ENCODE assay signal across 25 mouse cellular contexts in the genomic region with DNA sequence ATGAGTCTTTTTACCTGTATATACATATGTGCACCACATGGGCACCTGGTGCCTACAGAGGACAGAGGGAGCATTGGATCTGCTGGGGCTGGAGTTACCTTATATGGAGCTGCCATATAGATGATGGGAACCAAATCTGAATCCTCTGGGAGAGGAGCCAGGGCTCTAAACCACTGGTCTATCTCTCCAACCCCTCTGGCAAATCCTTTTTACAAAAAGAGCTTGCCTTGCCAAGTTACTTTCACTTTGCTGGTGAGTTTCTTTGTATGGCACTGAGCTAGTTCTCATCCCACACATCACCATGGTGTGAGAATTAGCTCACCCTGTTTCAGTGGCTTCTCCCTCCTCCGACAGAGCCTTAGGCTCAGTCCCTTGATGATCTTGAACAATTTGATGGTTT. TPM values are rescaled to one million over a fixed set of nuclear protein-coding genes. Genes with fewer than 3 reads are reported as not detected.
DNase-seq lines count a peak whose midpoint lies in the region; ATAC-seq and TF ChIP-seq lines count a peak whose summit lies in the region.
"Had no signal": no experiment of that assay in that cellular context is flagged by ENCODE, and none has a peak within 500 bp of the region (broad histone marks: within the 10 kb centered on the region; RNA-seq: fewer than 3 reads in every experiment).

No protein-coding gene starts in this region.

- 0 out of 2 replicates have a peak, but pooled peaks cover 5% of the 10 kb centered on the region for H3K4me1 ChIP-seq in hindbrain, postnatal 0 days (ENCODE audit: insufficient read depth, low read length)
- H3K4me1 ChIP-seq in hindbrain, embryonic 13.5 days (replicated peaks), result peaks cover 36% of the 10 kb centered on the region
- H3K4me1 ChIP-seq in CH12.LX (ENCODE audit: control insufficient read depth in 1 of 2, insufficient read depth in 2 of 2), result peaks cover 13 to 56% of the 10 kb centered on the region in 2 experiments
- H3K4me1 ChIP-seq in stomach, embryonic 16.5 days (ENCODE audit: control insufficient read depth, insufficient read depth, low read length), result peaks cover 29% of the 10 kb centered on the region

- no peaks in the 10 kb centered on the region for H3K36me3 ChIP-seq in hindbrain, postnatal 0 days (ENCODE audit: insufficient read depth, low read length)
- peaks cover 22% of the 10 kb centered on the region for H3K36me3 ChIP-seq in hindbrain, embryonic 13.5 days
- H3K36me3 ChIP-seq in CH12.LX (replicated peaks in 1 of 2; ENCODE audit: control insufficient read depth in 1 of 2, insufficient read depth in 1 of 2, low read length in 1 of 2), result peaks cover 12 to 39% of the 10 kb centered on the region in 2 experiments
- peaks cover 6% of the 10 kb centered on the region; the same call in 1 of the 2 replicates for H3K36me3 ChIP-seq in stomach, embryonic 16.5 days (ENCODE audit: control insufficient read depth, insufficient read depth, low read length)

- in situ Hi-C loops in CH12.LX (cut with MboI; ENCODE audit: low pct_ligation_motif_present, low pct_unique_long_range_greater_than_20kb, low sequenced_read_pairs), result loop anchor here (10.0 kb wide), 1 partner anchor 48 kb away; no protein-coding TSS in a partner anchor

- dilution Hi-C loops in CH12.LX (cut with MboI; ENCODE audit: extremely low pct_ligation_motif_present, extremely low pct_unique_long_range_greater_than_20kb, low sequenced_read_pairs), result no loop called here

- 0 out of 2 replicates have a peak, but pooled peaks have one; percentile 15 for ATAC-seq in hindbrain, postnatal 0 days
- ATAC-seq in hindbrain, embryonic 13.5 days (ENCODE audit: low FRiP score), result no peak
- no peak for ATAC-seq in stomach, embryonic 16.5 days (ENCODE audit: insufficient read depth, low FRiP score)
- ATAC-seq: forebrain, postnatal 0 days had no signal

- H3K27ac ChIP-seq in hindbrain, postnatal 0 days, result no peak overlapping the region
- H3K27ac ChIP-seq in hindbrain, embryonic 13.5 days, result no peak overlapping the region
- H3K27ac ChIP-seq in CH12.LX (ENCODE audit: insufficient read depth, low read depth), result no peak overlapping the region
- peak overlapping the region; percentile 57; the same call in 1 of the 2 replicates for H3K27ac ChIP-seq in stomach, embryonic 16.5 days (ENCODE audit: low read length)
- H3K27ac ChIP-seq: embryonic facial prominence, embryonic 15.5 days; heart, adult 2 months; hindbrain, embryonic 10.5 days; kidney, embryonic 15.5 days; limb, embryonic 12.5 days; midbrain, embryonic 12.5 days; neural tube, embryonic 12.5 days had no signal

- peak; percentile 7 for DNase-seq in hindbrain, postnatal 0 days (ENCODE audit: low spot score)
- DNase-seq in CH12.LX (ENCODE audit: extremely low read depth) (no peak), NIH3T3 (ENCODE audit: low read depth) (peak; percentile 68)
- no peak for DNase-seq in ovary, postnatal 14 days (ENCODE audit: low spot score)
- no peak for DNase-seq in gastrocnemius, postnatal 25 days
- DNase-seq: adrenal gland, postnatal 25 days; cerebellum, adult 9-10 months; forebrain, postnatal 0 days; gastrocnemius, postnatal 14 days; heart, adult 2 months; kidney, postnatal 36 days; layer of hippocampus, postnatal 36 days; lung, adult 2 months; lung, postnatal 14 days; thymus, postnatal 14 days had no signal

- WGBS in hindbrain, postnatal 0 days, result 65% methylated on average over 1 of the region's 1 CpGs
- WGBS in hindbrain, embryonic 13.5 days, result 83% methylated on average over 1 of the region's 1 CpGs
- 81% methylated on average over 1 of the region's 1 CpGs for WGBS in stomach, embryonic 16.5 days

- H3K9me3 ChIP-seq in hindbrain, postnatal 0 days (ENCODE audit: low read length), result no peaks in the 10 kb centered on the region
- H3K9me3 ChIP-seq in hindbrain, embryonic 13.5 days, result no peaks in the 10 kb centered on the region
- H3K9me3 ChIP-seq in CH12.LX (replicated peaks; ENCODE audit: low read length), result no peaks in the 10 kb centered on the region
- H3K9me3 ChIP-seq in stomach, embryonic 16.5 days (replicated peaks; ENCODE audit: control insufficient read depth, low read length), result no peaks in the 10 kb centered on the region
- H3K9me3 ChIP-seq: embryonic facial prominence, embryonic 15.5 days; hindbrain, embryonic 10.5 days; kidney, embryonic 15.5 days; limb, embryonic 12.5 days; midbrain, embryonic 12.5 days; neural tube, embryonic 12.5 days had no signal

- no peaks in the 10 kb centered on the region for H3K27me3 ChIP-seq in hindbrain, postnatal 0 days (ENCODE audit: insufficient read depth, low read length)
- H3K27me3 ChIP-seq in hindbrain, embryonic 13.5 days, result no peaks in the 10 kb centered on the region
- H3K27me3 ChIP-seq in CH12.LX (replicated peaks), result no peaks in the 10 kb centered on the region
- no peaks in the 10 kb centered on the region for H3K27me3 ChIP-seq in stomach, embryonic 16.5 days (ENCODE audit: control insufficient read depth, insufficient read depth, low read length)
- H3K27me3 ChIP-seq: embryonic facial prominence, embryonic 15.5 days; kidney, embryonic 15.5 days; limb, embryonic 12.5 days; midbrain, embryonic 12.5 days; neural tube, embryonic 12.5 days had no signal

- H3K79me2 ChIP-seq in CH12.LX (replicated peaks; ENCODE audit: control insufficient read depth, extremely low read depth, insufficient read depth, poor library complexity, severe bottlenecking), result peaks cover 29% of the 10 kb centered on the region

- TF ChIP-seq EP300 in CH12.LX (IDR thresholded peaks at IDR 0.05; ENCODE audit: low read length), result no peak

- no peak overlapping the region for H3K4me3 ChIP-seq in hindbrain, postnatal 0 days (ENCODE audit: low read length)
- no peak overlapping the region for H3K4me3 ChIP-seq in hindbrain, embryonic 13.5 days
- H3K4me3 ChIP-seq in CH12.LX (replicated peaks in 1 of 3; ENCODE audit: low read depth in 2 of 3, low read length in 2 of 3, poor library complexity in 1 of 3), result no peak overlapping the region
- H3K4me3 ChIP-seq in stomach, embryonic 16.5 days (replicated peaks; ENCODE audit: low read length), result no peak overlapping the region
- H3K4me3 ChIP-seq: embryonic facial prominence, embryonic 15.5 days; heart, adult 2 months; hindbrain, embryonic 10.5 days; kidney, embryonic 15.5 days; limb, embryonic 12.5 days; midbrain, embryonic 12.5 days; neural tube, embryonic 12.5 days had no signal

- no peak for TF ChIP-seq RAD21 in CH12.LX (IDR thresholded peaks at IDR 0.05; ENCODE audit: low read depth, low read length)

- no peak overlapping the region for H3K9ac ChIP-seq in hindbrain, postnatal 0 days (replicated peaks; ENCODE audit: low read length)
- no peak overlapping the region for H3K9ac ChIP-seq in hindbrain, embryonic 13.5 days
- H3K9ac ChIP-seq in CH12.LX (ENCODE audit: insufficient read depth, low read depth), result no peak overlapping the region
- H3K9ac ChIP-seq in stomach, embryonic 16.5 days (ENCODE audit: low read length), result no peak overlapping the region
- H3K9ac ChIP-seq: embryonic facial prominence, embryonic 15.5 days; forebrain, postnatal 0 days; kidney, embryonic 15.5 days; limb, embryonic 12.5 days; midbrain, embryonic 12.5 days; neural tube, embryonic 12.5 days had no signal

- TF ChIP-seq POLR2A in CH12.LX (IDR thresholded peaks at IDR 0.05; ENCODE audit: low read depth, low read length), result no peak

- no peak overlapping the region for H3K4me2 ChIP-seq in hindbrain, postnatal 0 days (ENCODE audit: low read depth, low read length)
- no peak overlapping the region for H3K4me2 ChIP-seq in hindbrain, embryonic 13.5 days
- H3K4me2 ChIP-seq in CH12.LX (ENCODE audit: insufficient read depth, low read depth, poor library complexity, severe bottlenecking), result 0 out of 2 replicates have a peak overlapping the region, but pooled peaks have one; percentile 3
- no peak overlapping the region for H3K4me2 ChIP-seq in stomach, embryonic 16.5 days (ENCODE audit: low read depth, low read length)
- H3K4me2 ChIP-seq: embryonic facial prominence, embryonic 15.5 days; kidney, embryonic 15.5 days; limb, embryonic 12.5 days; liver, embryonic 11.5 days; midbrain, embryonic 12.5 days; neural tube, embryonic 12.5 days had no signal

- TF ChIP-seq CTCF in hindbrain, postnatal 0 days (IDR thresholded peaks at IDR 0.05; ENCODE audit: low read depth), result no peak
- no peak for TF ChIP-seq CTCF in CH12.LX (conservative IDR thresholded peaks at IDR 0.05 in 1 of 2, IDR thresholded peaks at IDR 0.05 in 1 of 2; ENCODE audit: low read depth in 2 of 2, low read length in 2 of 2)

TF ChIP-seq in CH12.LX, 34 proteins besides CTCF, POLR2A, EP300 and RAD21:
- TF ChIP-seq NRF1 (IDR thresholded peaks at IDR 0.05; ENCODE audit: low read depth, low read length) (no peak), ELF1 (IDR thresholded peaks at IDR 0.05; ENCODE audit: low read depth, low read length) (no peak), KAT2A (IDR thresholded peaks at IDR 0.05; ENCODE audit: insufficient replicate concordance, low read length) (no peak)

RNA-seq across cellular contexts. Expression of a gene that starts 8.3 kb away (rescaled TPM):
- total RNA-seq in hindbrain, postnatal 0 days (2014; rRNA removed), result 8.9 and 13.3 TPM in 2 replicates
- 16.1 and 16.6 TPM in 2 replicates for polyA plus RNA-seq in hindbrain, postnatal 0 days (2015; fragmentation: Nextera tagmentation; extraction: Ambion mirVana)
- polyA plus RNA-seq in hindbrain, embryonic 13.5 days (2015; fragmentation: Nextera tagmentation; extraction: Ambion mirVana), result 43.7 and 45.0 TPM in 2 replicates
- total RNA-seq in CH12.LX (2012; rRNA removed), result 18.4 TPM in 2 replicates
- total RNA-seq in CH12.LX (2014; rRNA removed), result 35.6 and 39.1 TPM in 2 replicates
- polyA plus RNA-seq in CH12.LX (2012; ENCODE audit: insufficient read length, low read depth), result 22.0 and 23.1 TPM in 2 replicates
- polyA plus RNA-seq in stomach, embryonic 16.5 days (2015; fragmentation: Nextera tagmentation; extraction: Ambion mirVana), result 47.0 and 53.6 TPM in 2 replicates
- total RNA-seq in gastrocnemius, postnatal 25 days (2021), result under 1 TPM; 0.15 to 0.29 TPM
- total RNA-seq: heart, adult 2 months; layer of hippocampus, adult 8-10 months; layer of hippocampus, postnatal 36 days had no signal
- polyA plus RNA-seq: heart, adult 2 months had no signal

RNA-seq across cellular contexts. Expression of a gene that starts 57.4 kb away (rescaled TPM):
- total RNA-seq in hindbrain, postnatal 0 days (2014; rRNA removed), result 54.3 and 60.9 TPM in 2 replicates
- polyA plus RNA-seq in hindbrain, postnatal 0 days (2015; fragmentation: Nextera tagmentation; extraction: Ambion mirVana), result 43.0 and 44.6 TPM in 2 replicates
- polyA plus RNA-seq in hindbrain, embryonic 13.5 days (2015; fragmentation: Nextera tagmentation; extraction: Ambion mirVana), result 133 and 143 TPM in 2 replicates
- total RNA-seq in CH12.LX (2012; rRNA removed), result 55.4 and 78.8 TPM in 2 replicates
- total RNA-seq in CH12.LX (2014; rRNA removed), result 120 and 142 TPM in 2 replicates
- 95.1 and 103 TPM in 2 replicates for polyA plus RNA-seq in CH12.LX (2012; ENCODE audit: insufficient read length, low read depth)
- polyA plus RNA-seq in stomach, embryonic 16.5 days (2015; fragmentation: Nextera tagmentation; extraction: Ambion mirVana), result 85.9 and 87.7 TPM in 2 replicates
- total RNA-seq in gastrocnemius, postnatal 25 days (2021), result 10 to 100 TPM; 15.8 to 18.6 TPM

Comparison
In these comparisons a context has a peak if more than half of its experiments do, and no peak if none do; other contexts are left out.
1. DNase-seq: peak in hindbrain, postnatal 0 days (single experiment) and NIH3T3 (single experiment); none in CH12.LX (single experiment), ovary, postnatal 14 days (single experiment) and gastrocnemius, postnatal 25 days (single experiment).